Mouse (Mus musculus) liver, adult (tissue): ENCODE measurements around the gene Hsdl1.

Experiments used
- GATA4 ChIP-seq: IDR thresholded peaks from 2 replicates; pipeline ENCODE4 v1.6.1; 2014; ENCODE audit warnings: mild to moderate bottlenecking, low read length; ENCODE audit not compliant: insufficient replicate concordance

Hsdl1 gene

DNA sequence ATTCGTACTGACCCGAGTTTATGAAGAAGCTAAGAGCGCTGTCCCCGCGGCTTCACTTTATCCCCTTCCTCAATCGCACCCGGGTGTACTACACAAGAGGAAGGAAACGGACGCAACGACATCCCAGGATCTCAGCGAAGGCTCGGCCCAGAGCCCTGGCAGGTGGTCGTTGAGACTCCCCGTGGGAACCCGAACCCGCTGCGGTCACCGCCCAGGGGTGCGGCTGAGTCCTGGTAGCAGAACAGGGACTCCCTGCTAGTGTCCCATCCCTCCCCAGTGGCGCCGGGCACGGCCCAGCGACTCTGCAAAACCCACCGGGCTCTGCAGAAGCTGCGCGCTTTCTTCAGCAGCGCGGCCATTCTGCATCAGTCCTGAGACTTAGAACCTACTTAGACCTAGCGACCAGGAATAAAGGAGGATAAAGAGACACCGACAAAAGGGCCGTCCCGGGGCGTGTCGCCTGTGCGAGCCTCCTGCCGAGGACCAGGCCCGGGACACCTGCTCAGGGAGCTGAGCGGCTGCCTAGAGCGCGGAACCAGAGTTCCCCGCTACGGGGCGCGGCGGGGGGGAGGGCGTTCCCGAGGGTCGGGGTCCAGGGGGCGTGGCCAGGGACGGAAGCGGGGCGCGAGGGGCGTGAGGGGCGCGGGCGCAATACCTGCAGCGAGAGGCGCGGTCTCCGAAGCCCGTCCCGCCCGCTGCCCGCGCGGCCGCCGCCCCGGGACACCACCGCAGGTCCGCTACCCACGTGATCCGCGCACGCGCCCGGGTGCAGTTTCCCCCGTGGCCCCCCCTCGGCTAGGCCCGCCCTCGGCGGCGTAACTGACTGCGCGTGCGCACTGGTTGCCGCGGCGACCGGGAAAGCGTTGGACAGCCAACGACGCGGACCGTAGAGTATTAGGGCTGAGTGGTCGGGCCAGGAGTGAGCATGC is at the start of gene Hsdl1, which contains the start of gene Dnaaf1:
Hsdl1 (minus strand) TSS at position 747 of the 929 bp plus-strand sequence.
Dnaaf1 (plus strand) TSS at position 799 of the 929 bp plus-strand sequence.
- TF ChIP-seq GATA4 = no peak

- TF ChIP-seq GATA4 = no peak
These were observed 48.8 kb upstream of the Hsdl1 start for GRCm38 (mm10) chr8:119623744-119624143.

GRCm38 (mm10) chr8:119623061-119623460 is 48.1 kb upstream of the Hsdl1 start:
- no peak for TF ChIP-seq GATA4

GRCm38 (mm10) chr8:119622555-119622954 is 47.6 kb upstream of the Hsdl1 start:
- TF ChIP-seq GATA4 = no peak

DNA sequence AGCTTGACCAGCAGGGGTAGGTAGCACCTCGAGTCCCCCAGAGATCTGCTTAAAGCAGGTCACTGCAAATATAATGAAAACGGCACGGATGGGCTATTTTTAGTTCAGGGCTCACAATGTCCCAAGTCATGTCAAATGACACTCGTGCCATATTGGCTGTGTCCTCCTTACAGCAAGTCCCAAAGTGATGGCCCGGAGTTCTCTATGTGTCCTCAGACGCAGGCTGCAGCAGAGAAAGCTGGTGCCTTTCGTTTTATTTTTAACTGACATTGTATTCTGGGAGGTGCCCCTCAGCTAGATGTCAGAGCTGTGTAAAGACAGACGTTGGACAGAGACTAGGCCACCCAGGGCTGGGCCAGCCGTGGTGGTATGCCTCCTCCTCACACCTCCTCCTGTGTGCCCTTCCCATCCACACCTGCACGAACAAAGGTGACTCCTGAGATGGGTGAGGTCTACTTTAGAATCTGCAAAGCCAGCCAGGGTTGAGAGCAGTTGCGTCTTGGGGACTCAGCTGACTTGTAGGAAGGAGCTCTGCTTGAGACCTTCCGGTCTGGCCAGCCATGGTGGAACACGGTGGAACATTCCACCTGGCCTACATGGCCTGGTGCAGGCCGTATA is 46.0 kb upstream of the Hsdl1 start:
- no peak for TF ChIP-seq GATA4

DNA sequence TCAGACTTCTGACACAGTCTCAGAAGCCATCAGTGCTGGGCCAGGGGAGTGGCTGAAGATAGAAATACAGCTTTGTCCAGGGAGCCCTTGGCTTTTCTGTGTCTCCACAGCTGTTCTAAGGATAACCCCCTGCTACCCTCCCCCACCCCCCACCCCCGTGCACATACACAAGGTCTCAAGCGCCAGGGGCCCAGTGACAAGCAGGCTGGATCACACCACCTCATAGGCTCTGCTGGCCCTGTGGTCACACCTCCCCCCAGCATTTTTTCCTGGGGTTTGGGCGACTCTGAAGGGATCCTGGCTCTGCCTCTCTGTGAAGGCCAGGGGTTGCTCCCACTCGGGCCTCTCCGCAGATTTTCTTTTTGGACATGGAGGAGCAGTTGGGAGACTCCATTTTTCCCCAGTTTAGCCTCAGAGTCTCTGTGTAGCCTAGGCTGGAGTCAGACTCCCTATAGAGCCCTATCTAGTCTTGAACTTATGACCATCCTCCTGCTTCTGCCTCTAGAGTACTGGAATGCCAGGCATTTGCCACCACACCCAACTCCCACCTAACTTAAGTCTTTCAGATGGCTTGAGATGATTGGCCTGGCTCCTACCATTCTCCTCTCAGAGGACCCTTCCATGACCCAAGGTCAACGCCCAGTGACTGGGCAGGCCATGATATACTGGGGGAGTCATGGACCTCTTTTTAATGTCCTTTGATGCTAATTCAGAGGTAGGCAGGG is 45.3 kb upstream of the Hsdl1 start:
- no peak for TF ChIP-seq GATA4

- TF ChIP-seq GATA4 = no peak
These were observed 43.9 kb upstream of the Hsdl1 start for GRCm38 (mm10) chr8:119618887-119619286.

GRCm38 (mm10) chr8:119617586-119617985 is 42.6 kb upstream of the Hsdl1 start:
- TF ChIP-seq GATA4 = no peak

DNA sequence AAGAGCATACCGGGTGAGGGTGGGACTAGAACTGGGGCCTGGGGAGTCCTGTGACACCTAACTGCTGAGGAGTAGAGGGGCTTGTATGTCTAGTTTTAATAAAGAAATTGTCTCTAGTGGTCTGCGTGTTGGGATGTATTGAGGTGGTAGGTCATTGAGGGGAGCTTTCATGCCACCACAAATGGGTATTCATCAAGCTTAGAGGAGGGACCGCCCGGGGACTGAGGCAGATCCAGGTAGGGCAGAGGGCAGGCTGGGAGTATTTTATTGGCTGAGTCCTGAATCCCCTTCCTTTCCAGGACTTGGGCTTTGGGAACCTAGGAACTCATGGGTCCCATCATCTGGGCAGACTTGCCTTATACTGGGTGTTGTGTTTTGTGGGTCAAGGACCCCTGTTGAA is 41.8 kb upstream of the Hsdl1 start:
- no peak for TF ChIP-seq GATA4

- TF ChIP-seq GATA4 = no peak
These were observed 41.4 kb upstream of the Hsdl1 start for GRCm38 (mm10) chr8:119616358-119616757.

- no peak for TF ChIP-seq GATA4
These were observed 40.1 kb upstream of the Hsdl1 start for GRCm38 (mm10) chr8:119615096-119615495.

DNA sequence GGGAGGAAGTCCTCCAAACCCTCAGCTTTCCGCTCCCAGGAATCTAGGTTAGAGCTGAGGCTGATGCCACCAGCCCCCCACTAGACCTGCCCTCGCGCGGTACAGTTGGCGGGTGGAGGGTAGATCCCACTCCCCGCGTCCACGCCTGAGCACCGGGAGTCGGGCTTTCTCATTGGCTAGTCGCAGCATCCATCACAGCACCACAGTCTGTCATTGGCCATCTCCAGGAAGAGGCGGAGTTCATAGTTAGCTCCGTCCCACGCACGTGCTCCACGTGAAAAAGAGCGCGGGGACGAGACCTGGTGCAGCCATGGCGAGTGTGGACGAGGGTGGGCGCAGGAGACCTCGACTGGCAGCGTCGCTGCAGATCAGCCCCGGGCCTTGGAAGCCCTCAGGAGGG is 37.5 kb upstream of the Hsdl1 start, which contains the start of gene Adad2:
Adad2 (plus strand) TSS at position 277 of the 400 bp plus-strand sequence.
- TF ChIP-seq GATA4 = no peak

DNA sequence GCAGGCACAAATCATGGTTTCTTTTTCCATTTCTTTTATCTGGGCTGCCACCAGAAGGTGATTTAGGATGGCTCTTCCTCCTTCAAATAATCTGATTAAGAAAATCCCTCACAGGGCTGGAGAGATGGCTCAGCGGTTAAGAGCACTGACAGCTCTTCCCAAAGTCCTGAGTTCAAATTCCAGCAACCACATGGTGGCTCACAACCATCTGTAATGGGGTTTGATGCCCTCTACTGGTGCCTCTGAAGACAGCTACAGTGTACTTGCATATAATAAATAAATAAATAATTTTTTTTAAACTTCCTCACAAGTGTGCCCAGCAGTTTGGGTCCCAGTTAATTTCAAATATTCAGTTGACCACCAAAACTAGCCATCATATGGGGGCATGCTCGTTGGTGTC is 31.2 kb upstream of the Hsdl1 start:
- no peak for TF ChIP-seq GATA4

GRCm38 (mm10) chr8:119604996-119605395 is 30.0 kb upstream of the Hsdl1 start, which contains the start of gene Taf1c:
Gene Taf1c, minus strand, starts transcription at chr8:119605222.
- TF ChIP-seq GATA4 = no peak; the same call in 1 of the 2 replicates

DNA sequence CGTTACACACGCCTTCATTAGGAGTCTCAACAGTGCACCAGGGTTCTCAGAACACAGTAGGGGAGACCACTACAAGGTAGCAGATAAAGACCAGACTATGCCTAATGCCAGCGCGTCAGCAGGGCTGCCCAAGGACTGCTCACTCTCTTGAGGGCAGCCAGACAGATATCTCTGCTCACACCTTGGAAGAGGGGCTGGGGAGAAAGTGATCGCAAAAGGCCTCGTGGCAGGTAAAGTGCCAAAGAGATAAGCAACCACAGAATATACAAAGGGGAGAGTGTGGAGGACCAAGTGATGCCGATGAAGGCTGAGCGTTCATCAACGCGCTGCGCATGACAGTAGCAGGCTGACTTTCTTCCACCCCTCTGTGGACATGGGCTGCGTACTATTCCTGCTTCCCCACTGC is 29.4 kb upstream of the Hsdl1 start:
- no peak for TF ChIP-seq GATA4
